Mouse (Mus musculus): Measurements from ENCODE around the gene Map3k6.

Map3k6 gene

DNA sequence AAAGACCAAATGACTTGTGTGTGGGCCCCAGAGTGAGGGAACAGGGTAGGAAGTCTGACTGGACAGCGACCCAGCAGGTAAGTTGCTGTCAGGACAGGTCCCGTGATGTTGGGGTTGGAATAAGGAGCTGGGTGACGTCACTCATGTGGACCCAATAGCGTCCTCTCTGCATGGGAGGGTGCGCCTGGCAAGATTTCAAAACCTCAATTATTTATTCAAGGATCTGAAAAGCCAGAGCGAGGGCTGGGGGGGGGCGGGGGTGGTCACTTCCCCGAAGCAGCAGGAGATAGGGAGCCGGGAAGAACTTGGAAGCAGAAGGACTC is 27.4 kb upstream of the Map3k6 start:
- no peak for DNase-seq (ENCODE audit: extremely low read depth, insufficient read length, low spot score)

DNA sequence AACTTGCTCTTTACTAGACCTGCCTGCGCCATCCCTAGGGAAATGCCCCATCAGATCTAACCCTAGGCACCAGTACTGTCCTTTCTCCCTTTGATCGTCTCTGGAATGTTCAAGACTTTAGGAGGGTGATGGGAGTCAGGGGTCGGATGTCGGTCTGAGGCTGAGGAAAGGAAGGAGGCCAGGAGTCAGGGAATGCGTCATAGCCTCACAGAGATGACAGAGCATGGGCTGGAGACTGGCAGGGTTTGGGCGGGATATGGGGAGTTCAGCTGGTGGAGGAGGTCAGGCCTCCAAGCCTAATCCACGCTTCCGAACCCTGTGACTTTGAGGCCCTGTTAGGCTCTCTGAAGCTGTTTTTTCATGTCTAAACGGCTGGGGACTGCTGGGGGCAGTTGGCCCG is 27.0 kb upstream of the Map3k6 start:
- peak; percentile 52 for DNase-seq (ENCODE audit: extremely low read depth, insufficient read length, low spot score)

DNA sequence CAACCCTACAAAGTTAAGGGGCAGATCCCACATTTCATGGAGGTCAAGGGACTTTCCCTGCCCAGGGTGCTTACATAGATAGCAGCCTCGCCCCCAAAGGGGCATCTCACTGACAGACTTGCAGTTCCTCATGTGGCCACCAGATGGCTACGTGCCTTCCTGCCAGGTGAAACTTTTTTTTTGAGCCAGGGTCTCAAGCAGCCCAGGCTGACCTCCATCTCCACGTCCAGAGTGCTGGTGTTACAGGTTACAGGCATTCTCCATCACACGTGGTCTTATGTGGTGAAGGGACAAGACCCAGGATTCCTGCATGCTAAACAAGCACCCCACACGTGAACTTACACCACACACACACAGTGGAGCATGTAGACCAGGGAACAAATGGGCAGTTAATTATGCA is 23.0 kb upstream of the Map3k6 start:
- no peak for DNase-seq (ENCODE audit: extremely low read depth, insufficient read length, low spot score)

DNA sequence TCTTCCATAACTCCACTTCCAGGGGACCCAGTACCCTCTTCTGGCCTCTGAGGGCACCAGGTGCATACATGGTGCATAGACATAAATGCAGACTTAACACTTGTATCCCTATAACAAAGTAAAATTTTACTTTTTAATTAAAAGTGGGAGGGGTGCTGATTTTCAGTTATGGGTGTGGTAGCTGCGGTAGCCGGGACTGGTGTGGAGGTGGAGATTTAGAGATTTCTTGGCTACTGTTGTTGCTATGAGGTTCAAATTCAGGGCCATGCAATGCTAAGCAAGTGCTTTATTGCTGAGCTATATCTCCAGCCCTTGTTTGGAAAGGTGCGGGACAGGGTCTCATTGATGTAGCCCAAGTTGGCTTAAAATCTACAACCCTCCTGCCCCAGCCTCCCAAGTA is 21.9 kb upstream of the Map3k6 start:
- no peak for DNase-seq (ENCODE audit: extremely low read depth, insufficient read length, low spot score)

DNA sequence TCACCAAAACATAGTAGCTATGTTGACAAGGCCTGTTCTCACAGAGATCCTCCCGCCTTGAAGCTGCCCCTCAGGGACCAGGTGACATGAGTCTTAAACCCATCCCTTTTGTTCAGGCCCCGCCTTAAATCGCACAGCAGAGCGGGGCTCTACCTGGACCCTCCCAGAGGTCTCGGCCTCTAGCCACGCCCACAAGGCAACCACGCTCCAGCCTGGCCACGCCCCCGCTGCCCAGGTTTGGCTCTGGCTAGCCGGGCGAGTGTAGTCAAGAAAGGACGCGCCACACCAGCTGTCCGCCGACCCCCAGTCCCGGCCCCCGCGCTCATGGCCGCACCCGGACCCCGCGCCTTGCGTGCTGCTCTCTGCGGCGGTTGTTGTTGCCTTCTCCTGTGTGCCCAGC is 20.0 kb upstream of the Map3k6 start:
- DNase-seq (ENCODE audit: extremely low read depth, insufficient read length, low spot score): no peak

DNA sequence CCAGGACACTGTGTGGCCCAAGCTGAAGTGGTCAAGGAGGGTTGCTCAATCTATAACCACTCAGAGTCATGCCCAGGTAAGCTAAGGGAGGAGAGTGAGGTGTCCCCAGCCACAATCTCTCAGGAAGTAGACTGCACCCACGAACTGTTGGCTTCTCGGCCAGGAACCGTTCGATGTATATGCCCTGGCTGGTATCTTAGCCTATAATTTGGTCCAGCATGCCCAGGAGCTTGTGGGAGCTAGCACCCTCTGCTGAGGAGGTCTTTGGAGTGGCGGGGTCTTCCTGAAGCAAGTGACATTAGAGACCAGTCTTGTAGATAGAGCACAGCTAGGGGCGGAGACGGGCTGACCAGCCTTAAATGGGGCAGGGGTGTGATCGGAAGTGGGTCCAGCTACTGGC is 18.9 kb upstream of the Map3k6 start:
- DNase-seq (ENCODE audit: extremely low read depth, insufficient read length, low spot score): no peak

DNA sequence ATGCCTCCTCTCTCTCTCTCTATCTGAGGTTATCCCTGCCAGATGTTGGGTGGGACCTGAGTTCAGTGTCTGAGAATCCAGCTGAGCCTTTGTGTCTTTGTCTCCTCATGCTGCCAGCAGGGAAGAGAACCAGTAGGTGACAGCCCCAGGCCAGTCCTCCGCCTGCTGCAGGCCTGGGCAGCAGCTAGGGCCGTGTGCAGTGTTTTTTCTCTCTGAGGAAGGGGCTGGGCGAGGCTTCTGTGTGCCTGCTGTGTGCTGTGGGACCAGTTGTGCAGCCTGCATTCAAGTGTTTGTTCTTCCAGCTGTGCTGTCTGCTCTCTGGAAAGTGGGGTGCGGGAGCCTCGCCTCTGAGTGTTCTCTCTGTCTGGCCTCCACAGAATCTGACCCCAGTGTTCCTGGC is 16.7 kb upstream of the Map3k6 start:
- DNase-seq (ENCODE audit: extremely low read depth, insufficient read length, low spot score): no peak

DNA sequence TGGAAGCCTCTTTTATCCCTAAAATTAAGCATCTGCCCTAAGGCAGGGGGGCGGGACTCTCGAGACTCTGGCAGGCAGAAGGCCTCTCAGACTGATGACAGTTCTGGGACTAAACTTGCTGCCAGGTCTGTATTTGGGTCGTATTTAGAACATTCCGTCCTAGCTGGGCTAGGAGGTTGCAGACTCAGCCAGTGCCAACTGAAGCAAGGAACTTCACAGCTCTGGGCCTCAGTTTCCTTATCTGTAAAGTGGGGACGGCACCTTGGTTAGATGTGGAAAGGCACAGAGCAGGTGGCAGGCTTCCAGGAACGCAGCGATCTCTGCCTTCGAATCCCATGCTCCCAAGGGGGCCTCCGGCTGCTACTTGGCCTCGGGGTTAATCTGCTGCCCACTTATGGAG is 14.5 kb upstream of the Map3k6 start:
- DNase-seq (ENCODE audit: extremely low read depth, insufficient read length, low spot score): no peak

DNA sequence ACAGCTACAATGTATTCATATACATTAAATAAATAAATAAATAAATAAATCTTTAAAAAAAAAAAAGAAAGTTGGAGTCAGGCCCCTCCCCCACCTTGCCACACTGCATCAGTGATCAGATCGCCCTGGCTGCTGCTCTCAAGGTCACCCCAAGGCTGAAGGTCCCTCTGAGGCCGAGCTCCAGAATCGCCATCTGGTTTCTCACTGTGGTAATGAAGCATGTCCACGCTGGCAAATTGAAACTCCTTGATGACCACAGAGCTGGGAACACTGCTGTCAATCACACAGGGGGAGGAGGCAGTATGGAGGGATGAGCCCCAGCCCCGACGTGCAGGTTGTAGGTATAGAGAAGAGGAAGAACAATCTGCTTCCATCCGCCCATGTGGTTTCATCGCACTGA is 13.0 kb upstream of the Map3k6 start:
- no peak for DNase-seq (ENCODE audit: extremely low read depth, insufficient read length, low spot score)

DNA sequence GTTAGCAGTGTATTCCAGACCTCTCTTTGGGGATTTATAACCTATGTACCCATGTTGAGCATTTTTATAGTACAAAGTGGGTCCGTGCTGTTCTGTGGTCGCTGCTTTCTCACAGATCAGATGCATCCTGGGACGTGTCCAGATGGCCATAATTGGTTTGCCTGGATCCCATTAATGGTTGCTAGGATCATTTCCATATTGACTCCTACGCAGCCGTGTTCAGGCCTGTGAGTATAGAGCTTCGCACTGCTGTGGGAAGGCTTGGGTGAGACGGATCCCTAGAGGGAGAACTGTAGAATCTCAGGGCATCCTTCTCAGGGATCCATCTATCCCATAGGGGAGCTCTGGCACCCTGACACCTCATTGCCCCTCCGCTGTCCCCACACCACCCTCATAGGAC is 11.0 kb upstream of the Map3k6 start:
- no peak for DNase-seq (ENCODE audit: extremely low read depth, insufficient read length, low spot score)

DNA sequence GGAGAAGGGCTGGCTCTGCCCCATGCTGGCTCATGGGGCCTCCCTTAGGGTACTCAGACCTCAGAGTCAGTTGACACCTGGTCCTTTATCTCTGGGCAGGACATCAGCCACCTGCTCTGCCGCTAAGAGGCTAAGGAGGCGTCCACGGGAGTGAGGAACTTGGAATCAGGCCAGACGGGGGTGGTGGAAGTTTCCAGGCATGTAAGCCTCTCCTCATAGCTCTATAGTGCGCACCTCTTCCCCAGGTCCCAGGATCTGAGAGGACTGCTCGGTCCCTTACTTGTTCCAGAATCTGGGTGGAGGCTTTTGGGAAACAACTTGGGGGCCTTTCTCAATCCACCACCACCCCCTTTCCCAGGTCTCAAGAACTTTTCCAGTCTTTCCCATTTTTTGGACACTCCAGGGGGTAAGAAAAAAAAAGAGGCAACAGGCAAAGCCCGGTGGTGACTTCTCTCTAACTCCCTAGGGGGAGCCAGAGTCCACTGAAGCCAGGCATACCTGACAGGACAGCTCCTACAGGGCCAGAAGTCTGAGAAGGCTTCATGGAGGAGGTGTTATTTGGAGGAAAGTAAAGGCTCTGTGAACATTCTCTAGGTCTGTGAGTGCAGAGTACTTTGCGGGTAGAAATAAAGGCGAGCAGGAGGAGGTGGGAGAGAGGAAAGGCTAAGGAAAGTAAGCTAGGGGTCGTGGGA is 7.2 kb upstream of the Map3k6 start:
- DNase-seq (ENCODE audit: extremely low read depth, insufficient read length, low spot score): no peak

DNA sequence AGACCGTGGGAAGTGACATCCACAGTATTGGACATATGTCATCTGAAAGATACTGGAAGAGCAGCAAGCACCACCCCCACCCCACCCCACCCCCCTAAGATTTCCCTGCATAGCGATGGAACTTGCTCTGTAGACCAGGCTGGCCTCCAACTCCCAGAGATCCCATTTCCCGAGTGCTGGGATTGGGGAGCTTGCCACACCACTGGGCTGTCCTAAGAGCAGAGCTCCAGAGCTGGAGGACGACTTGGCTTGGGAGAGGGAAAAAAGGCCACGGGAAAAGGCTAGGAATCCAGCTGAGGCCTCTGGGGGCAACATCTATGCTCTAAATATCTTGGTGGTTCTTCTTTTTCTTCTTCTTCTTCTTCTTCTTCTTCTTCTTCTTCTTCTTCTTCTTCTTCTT is 5.8 kb upstream of the Map3k6 start:
- DNase-seq (ENCODE audit: extremely low read depth, insufficient read length, low spot score): no peak

DNA sequence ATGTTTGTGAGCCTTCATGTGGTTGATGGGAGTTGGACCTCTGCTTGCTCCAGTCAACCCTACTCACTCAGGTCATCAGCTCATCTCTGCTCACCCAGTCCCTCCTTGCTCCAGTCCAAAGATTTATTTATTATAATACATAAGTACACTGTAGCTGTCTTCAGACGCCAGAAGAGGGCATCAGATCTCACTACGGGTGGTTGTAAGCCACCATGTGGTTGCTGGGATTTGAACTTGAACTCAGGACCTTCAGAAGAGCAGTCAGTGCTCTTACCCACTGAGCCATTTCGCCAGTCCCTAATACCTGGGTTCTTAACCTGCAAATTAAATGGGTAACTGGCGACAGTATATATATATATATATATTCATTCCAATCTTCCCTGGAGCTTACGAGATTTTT is 5.2 kb upstream of the Map3k6 start:
- DNase-seq (ENCODE audit: extremely low read depth, insufficient read length, low spot score): no peak

DNA sequence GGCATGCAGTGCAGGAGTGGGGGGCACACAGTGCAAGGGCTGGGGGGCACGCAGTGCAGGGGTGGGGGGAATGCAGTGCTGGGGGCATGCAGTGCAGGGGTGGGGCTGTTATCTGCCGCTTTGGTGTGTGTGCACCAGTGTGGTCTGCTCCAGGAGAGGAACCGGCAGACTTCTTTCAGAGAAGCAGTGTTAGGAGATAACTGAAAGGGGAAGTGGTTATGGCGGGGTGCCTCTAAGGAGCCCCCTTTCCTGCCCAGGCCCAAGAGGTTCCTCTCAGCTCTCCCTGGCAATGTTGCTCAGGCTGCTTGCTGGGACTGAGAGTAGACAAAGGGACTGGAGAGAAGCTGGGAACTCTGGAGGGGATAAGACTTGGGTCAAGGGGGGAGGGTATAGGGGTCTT is 2.7 kb upstream of the Map3k6 start:
- DNase-seq (ENCODE audit: extremely low read depth, insufficient read length, low spot score): no peak

DNA sequence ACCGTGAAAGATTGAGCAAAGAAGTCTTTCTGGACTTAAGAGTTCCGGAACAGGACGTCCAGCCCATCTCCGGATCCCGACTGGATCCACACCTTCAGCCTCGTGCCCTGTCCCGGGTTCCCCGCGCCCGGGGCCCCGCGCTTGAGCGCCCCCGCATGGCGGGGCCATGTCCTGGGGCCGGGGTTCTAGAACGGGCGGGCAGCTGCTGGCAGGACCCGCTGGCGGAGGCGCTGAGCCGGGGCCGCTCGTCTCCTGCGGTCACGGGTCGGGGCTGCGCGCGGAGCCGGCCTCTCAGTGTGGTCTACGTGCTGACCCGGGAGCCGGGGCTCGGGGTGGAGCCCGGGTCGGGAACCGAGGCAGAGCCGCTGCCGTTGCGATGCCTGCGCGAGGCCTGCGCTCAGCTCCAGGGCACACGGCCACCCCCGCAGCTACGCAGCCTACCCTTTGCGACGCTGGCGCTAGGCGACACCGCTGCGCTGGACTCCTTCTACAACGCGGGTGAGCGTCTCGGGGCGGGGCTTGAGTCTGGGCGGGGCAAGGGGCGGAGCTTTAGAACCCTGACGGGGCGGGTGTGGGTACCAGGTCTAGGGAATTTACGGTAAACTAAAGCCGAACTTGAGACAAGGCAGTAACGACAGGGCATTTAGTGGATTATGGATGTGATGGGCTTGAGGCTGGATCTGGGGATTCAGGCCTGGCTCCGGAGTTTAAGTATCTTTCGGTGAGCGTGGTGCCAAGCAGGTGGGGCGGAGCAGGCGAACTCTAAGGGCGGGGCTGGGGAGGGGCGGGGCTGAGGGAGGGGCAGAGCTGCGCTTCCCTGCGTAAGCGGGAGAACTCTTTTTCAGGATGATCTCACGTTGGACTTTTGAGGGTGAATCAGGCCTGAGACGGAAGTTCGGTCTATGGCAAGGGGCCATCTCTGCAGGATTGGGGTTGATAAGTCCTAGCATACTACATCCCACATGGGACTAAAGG is 603 bp downstream of the Map3k6 start:
- DNase-seq (ENCODE audit: extremely low read depth, insufficient read length, low spot score): peak; percentile 86

DNA sequence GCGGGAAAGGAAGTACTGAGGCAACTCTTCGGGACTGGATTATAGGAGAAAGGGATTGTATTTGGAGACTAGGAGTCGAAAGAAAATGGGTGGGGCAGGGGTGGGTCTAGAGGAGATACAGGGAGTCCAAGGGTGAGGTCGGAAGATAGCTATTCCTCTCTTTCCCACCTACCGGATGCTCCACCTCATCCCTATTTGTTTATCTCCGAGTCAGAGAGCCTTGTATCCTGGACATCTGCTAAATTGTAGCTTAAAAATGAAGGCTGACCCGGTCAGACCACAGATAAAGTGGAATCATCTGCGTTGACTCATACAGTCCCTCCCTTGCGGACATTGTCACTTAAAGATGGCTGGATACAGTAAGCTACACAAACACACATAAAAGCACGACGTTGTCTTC is 1.3 kb downstream of the Map3k6 start:
- no peak for DNase-seq (ENCODE audit: extremely low read depth, insufficient read length, low spot score)

DNA sequence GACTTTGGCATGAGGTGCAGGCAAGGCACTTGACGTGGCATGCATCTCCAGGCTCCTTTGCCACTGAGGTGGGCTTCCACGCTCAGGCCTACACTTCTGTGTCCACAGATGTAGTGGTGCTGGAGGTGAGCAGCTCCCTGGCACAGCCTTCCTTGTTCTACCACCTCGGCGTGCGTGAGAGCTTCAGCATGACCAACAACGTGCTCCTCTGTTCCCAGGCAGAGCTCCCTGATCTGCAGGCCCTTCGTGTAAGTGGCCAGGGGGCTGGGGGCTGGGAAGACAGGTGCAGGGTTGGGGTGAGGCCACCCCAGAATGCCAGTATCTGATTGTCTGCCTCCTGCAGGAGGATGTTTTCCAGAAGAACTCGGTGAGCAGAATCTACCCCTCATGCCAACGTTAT is 2.1 kb downstream of the Map3k6 start:
- no peak for DNase-seq (ENCODE audit: extremely low read depth, insufficient read length, low spot score)

DNA sequence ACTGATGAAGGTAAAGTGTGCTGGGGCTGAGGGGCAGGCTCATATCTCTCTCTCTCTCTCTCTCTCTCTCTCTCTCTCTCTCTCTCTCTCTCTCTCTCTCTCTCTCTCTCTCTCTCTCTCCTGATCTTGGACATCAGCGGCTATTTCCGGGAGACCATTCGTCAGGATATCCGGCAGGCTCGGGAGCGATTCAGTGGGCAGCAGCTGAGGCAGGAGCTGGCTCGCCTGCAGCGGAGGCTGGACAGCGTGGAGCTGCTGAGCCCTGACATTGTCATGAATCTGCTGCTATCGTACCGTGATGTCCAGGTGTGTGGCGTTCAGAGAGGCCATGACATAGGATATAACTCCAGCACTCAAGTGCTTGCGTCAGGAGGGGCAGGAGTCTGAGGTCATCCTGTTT is 2.9 kb downstream of the Map3k6 start:
- no peak for DNase-seq (ENCODE audit: extremely low read depth, insufficient read length, low spot score)

DNA sequence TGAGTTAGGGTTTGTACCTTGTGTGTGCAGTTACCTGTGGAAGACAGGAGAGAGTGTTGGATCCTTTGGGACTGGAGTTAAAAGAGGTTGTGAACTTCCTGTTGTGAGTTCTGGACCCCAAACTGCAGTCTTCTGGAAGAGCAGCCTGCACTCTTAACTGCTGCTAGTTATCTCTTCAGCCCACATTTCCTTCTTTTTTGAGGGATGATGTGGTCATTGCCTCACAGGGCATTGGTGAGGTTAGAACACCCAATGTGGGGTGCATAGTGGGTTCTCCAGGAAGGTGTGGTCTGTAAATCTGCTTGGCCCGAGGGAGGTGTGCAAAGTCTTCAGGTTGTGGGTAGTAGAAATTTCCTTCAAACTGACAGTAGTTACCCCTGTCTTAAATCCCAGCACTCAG is 3.7 kb downstream of the Map3k6 start:
- no peak for DNase-seq (ENCODE audit: extremely low read depth, insufficient read length, low spot score)

DNA sequence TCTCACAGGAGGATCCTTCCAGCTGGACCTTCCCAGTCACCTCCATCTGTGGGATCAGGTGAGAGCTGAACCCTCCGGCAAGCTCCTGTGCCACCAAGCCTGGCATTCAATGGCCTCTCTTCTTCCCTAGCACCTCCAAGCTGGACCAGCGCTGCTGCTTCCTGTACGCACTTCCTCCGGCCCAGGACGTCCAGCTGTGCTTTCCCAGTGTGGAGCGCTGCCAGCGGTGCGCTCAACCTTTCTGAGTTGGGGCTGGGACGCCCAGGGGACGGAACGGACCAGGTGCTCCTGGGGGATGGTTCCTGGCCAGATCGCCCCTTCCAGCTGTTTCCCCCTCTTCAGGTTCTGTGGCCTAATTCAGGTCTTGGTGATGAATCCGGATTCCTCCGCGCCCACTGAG is 6.5 kb downstream of the Map3k6 start:
- no peak for DNase-seq (ENCODE audit: extremely low read depth, insufficient read length, low spot score)

DNA sequence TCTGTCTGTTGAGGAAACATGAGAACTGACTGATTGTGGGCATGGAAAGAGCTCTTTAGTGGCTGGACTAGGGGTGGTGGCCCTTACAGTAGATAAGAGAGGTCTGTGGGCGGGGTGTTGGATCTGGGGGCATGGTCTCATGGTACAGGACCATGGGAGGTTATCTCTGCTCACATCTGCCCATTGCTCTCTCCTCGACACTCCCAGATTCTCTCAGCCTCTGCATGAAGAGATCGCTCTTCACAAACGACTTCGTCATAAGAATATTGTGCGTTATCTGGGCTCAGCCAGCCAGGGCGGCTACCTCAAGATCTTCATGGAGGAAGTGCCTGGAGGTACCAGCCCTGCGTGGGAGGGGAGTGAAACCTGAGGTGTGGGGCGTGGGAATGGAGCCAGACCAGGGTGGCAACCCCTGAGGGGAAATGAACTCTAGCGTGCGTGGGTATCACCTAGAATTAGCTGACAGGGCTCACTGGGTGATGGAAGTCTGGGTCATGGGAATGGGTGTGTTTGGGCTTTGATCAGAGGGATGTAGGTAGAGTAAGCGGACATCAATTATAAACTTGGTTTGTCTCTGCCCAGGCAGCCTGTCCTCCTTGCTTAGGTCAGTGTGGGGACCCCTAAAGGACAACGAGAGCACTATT is 7.3 kb downstream of the Map3k6 start:
- DNase-seq (ENCODE audit: extremely low read depth, insufficient read length, low spot score): no peak

DNA sequence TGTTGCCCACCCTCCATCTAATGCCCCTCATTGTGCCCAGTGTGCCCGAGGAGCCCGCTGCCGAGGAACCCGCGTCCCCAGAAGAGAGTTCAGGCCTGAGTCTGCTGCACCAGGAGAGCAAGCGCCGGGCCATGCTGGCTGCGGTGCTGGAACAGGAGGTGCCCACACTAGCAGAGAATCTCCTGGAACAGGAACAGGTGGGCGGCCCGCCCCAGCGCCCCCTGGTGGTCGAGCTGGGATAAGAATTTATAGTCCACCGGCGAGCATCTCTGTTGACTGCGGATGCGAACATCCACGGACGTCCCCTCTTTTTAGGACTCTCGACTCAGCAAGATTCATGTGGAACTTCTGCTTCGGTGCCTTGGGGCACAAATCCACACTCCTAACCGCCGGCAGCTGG is 10.0 kb downstream of the Map3k6 start:
- peak; percentile 57 for DNase-seq (ENCODE audit: extremely low read depth, insufficient read length, low spot score)

Measured in 3134 (cell line).